Mouse (Mus musculus): ENCODE measurements around the gene Phactr1. TPM values are rescaled to one million over a fixed set of nuclear protein-coding genes. Genes with fewer than 3 reads are reported as not detected.

The Phactr1 gene
- total and polyA plus RNA-seq, 3 experiments: not detected

GRCm38 (mm10) chr13:42901837-42902236 lies 221.4 kb downstream of the Phactr1 start:
- no peak for DNase-seq (ENCODE audit: low read depth, low spot score)
- no peak for TF ChIP-seq KAT2A (conservative IDR thresholded peaks at IDR 0.05; ENCODE audit: low read depth, low read length)
- TF ChIP-seq MYB (IDR thresholded peaks at IDR 0.05; ENCODE audit: low read depth, low read length): no peak
- no peak for TF ChIP-seq ZMIZ1 (IDR thresholded peaks at IDR 0.05; ENCODE audit: low read depth, low read length)
- no peak for TF ChIP-seq MEF2A (IDR thresholded peaks at IDR 0.05; ENCODE audit: extremely low read depth, insufficient replicate concordance, low read depth, low read length, poor library complexity, severe bottlenecking)
- no peak for TF ChIP-seq JUND (IDR thresholded peaks at IDR 0.05; ENCODE audit: low read depth, low read length)
- no peak for TF ChIP-seq SMC3 (IDR thresholded peaks at IDR 0.05; ENCODE audit: low read depth, low read length)
- no peak for TF ChIP-seq UBTF (IDR thresholded peaks at IDR 0.05; ENCODE audit: borderline replicate concordance, insufficient read depth, low read depth, low read length)
- TF ChIP-seq POLR2AphosphoS5 (IDR thresholded peaks at IDR 0.05; ENCODE audit: borderline replicate concordance, low read depth, low read length): no peak
- TF ChIP-seq MXI1 (IDR thresholded peaks at IDR 0.05; ENCODE audit: low read depth, low read length): no peak
- TF ChIP-seq MAFK (IDR thresholded peaks at IDR 0.05; ENCODE audit: borderline replicate concordance, low read depth, low read length): no peak
- TF ChIP-seq E2F4 (IDR thresholded peaks at IDR 0.05; ENCODE audit: borderline replicate concordance, low read depth, low read length): no peak
- no peak for TF ChIP-seq POLR2AphosphoS2 (IDR thresholded peaks at IDR 0.05; ENCODE audit: low read length)
- TF ChIP-seq CHD1 (IDR thresholded peaks at IDR 0.05; ENCODE audit: low read depth, low read length): no peak
- Histone ChIP-seq H3K9me3 (replicated peaks; ENCODE audit: insufficient read depth, low read length) (no peaks in the 10 kb centered on the region), H3K9ac (ENCODE audit: control insufficient read depth, low read depth, low read length, poor library complexity, severe bottlenecking) (no peak overlapping the region), H3K4me1 (ENCODE audit: control insufficient read depth in 1 of 2, insufficient read depth in 2 of 2, low read length in 2 of 2) (no peaks in the 10 kb centered on the region), H3K4me3 (ENCODE audit: control insufficient read depth in 1 of 2, insufficient read depth in 1 of 2, low read depth in 2 of 2, low read length in 2 of 2) (no peak overlapping the region), H3K79me2 (ENCODE audit: control insufficient read depth, insufficient read depth, low read length, poor library complexity) (no peaks in the 10 kb centered on the region), H3K27me3 (ENCODE audit: control insufficient read depth in 1 of 2, insufficient read depth in 2 of 2, low read length in 2 of 2) (no peaks in the 10 kb centered on the region), H3K36me3 (ENCODE audit: control insufficient read depth in 1 of 2, insufficient read depth in 2 of 2, low read length in 2 of 2) (no peaks in the 10 kb centered on the region), H3K27ac (ENCODE audit: control insufficient read depth, low read depth, low read length) (no peak overlapping the region)

- Histone ChIP-seq H3K79me2 (ENCODE audit: control insufficient read depth, insufficient read depth, low read length, poor library complexity) (no peaks in the 10 kb centered on the region), H3K9ac (ENCODE audit: control insufficient read depth, low read depth, low read length, poor library complexity, severe bottlenecking) (no peak overlapping the region), H3K4me3 (ENCODE audit: control insufficient read depth in 1 of 2, insufficient read depth in 1 of 2, low read depth in 2 of 2, low read length in 2 of 2) (no peak overlapping the region), H3K27me3 (ENCODE audit: control insufficient read depth in 1 of 2, insufficient read depth in 2 of 2, low read length in 2 of 2) (no peaks in the 10 kb centered on the region), H3K9me3 (replicated peaks; ENCODE audit: insufficient read depth, low read length) (no peaks in the 10 kb centered on the region), H3K4me1 (ENCODE audit: control insufficient read depth in 1 of 2, insufficient read depth in 2 of 2, low read length in 2 of 2) (no peaks in the 10 kb centered on the region), H3K36me3 (ENCODE audit: control insufficient read depth in 1 of 2, insufficient read depth in 2 of 2, low read length in 2 of 2) (no peaks in the 10 kb centered on the region), H3K27ac (ENCODE audit: control insufficient read depth, low read depth, low read length) (no peak overlapping the region)
- no peak for TF ChIP-seq HCFC1 (IDR thresholded peaks at IDR 0.05; ENCODE audit: low read depth, low read length)
- TF ChIP-seq MAZ (IDR thresholded peaks at IDR 0.05; ENCODE audit: low read depth, low read length): no peak
- no peak for TF ChIP-seq CTCF (IDR thresholded peaks at IDR 0.05 in 2 of 3, conservative IDR thresholded peaks at IDR 0.05 in 1 of 3; ENCODE audit: control insufficient read depth in 1 of 3, insufficient read depth in 1 of 3, low read depth in 2 of 3, low read length in 3 of 3, poor library complexity in 1 of 3, severe bottlenecking in 1 of 3)
- no peak for TF ChIP-seq POLR2A (IDR thresholded peaks at IDR 0.05; ENCODE audit: control insufficient read depth in 1 of 2, insufficient read depth in 1 of 2, low read depth in 1 of 2, low read length in 2 of 2, poor library complexity in 1 of 2)
- TF ChIP-seq SMC3 (IDR thresholded peaks at IDR 0.05; ENCODE audit: low read depth, low read length): no peak
- no peak for TF ChIP-seq POLR2AphosphoS5 (IDR thresholded peaks at IDR 0.05; ENCODE audit: borderline replicate concordance, low read depth, low read length)
- TF ChIP-seq E2F4 (IDR thresholded peaks at IDR 0.05; ENCODE audit: borderline replicate concordance, low read depth, low read length): no peak
- TF ChIP-seq UBTF (IDR thresholded peaks at IDR 0.05; ENCODE audit: borderline replicate concordance, insufficient read depth, low read depth, low read length): no peak
- no peak for TF ChIP-seq ZKSCAN1 (IDR thresholded peaks at IDR 0.05; ENCODE audit: low read depth, low read length)
- no peak for TF ChIP-seq GABPA (IDR thresholded peaks at IDR 0.05; ENCODE audit: low read depth, low read length)
- no peak for TF ChIP-seq BHLHE40 (IDR thresholded peaks at IDR 0.05; ENCODE audit: borderline replicate concordance, low read depth, low read length)
- TF ChIP-seq MAX (IDR thresholded peaks at IDR 0.05; ENCODE audit: low read length): no peak
- no peak for TF ChIP-seq RCOR1 (IDR thresholded peaks at IDR 0.05; ENCODE audit: low read depth, low read length)
- no peak for TF ChIP-seq JUND (IDR thresholded peaks at IDR 0.05; ENCODE audit: low read depth, low read length)
- no peak for TF ChIP-seq EP300 (IDR thresholded peaks at IDR 0.05; ENCODE audit: low read depth in 1 of 2, low read length in 2 of 2)
- no peak for TF ChIP-seq TCF12 (IDR thresholded peaks at IDR 0.05; ENCODE audit: low read depth, low read length)
- no peak for TF ChIP-seq MXI1 (IDR thresholded peaks at IDR 0.05; ENCODE audit: low read depth, low read length)
- TF ChIP-seq CHD2 (IDR thresholded peaks at IDR 0.05; ENCODE audit: low read length): no peak
- no peak for TF ChIP-seq KAT2A (conservative IDR thresholded peaks at IDR 0.05; ENCODE audit: low read depth, low read length)
- no peak for DNase-seq (ENCODE audit: low read depth, low spot score)
Observed at GRCm38 (mm10) chr13:42902859-42903258, 222.4 kb downstream of the Phactr1 start.
